Mouse (Mus musculus): ENCODE measurements around the gene Naa30.

Gene Naa30

GRCm38 (mm10) chr14:49226471-49226870 is 54.4 kb downstream of the Naa30 start:
- DNase-seq (ENCODE audit: low spot score in 2 of 2), result no peak

DNA sequence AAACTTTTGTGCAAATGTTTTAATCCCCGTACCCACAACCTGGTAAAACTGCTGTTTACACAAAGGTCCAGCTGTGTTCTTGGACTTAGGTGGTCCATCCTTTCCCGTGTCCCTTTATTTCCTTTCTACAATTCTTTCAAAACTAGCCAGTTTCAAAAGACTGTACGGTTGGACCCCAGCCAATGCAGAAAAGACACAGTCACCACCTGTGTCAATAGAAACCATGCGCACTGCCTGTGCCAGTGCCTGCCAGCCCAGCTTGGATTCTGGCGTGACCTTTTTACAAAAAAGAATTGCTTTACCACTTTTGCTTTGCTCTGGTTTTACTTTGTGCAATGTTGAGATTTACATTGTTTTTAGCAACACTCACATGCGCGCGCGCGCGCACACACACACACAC is 55.0 kb downstream of the Naa30 start:
- DNase-seq (ENCODE audit: low spot score in 2 of 2), result no peak

DNA sequence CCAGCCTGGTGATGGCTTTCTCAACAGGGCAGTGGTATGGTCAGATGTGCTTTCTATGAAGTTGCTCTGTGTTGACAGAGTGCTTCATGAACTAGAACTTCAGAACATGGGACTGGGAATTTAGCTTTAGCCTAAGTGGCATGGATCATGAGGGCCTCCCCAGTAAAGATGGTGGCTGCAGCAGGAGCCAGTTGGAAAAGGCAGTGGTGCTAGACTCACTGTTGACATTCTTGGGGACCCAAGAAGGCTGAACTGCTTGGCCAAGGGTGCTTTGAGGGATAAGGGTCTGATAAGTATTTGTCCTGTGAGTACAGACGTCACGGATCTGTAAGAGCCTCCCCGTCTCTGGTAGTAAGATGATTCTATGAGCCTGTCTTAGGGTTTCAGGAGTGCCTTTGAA is 59.8 kb downstream of the Naa30 start:
- DNase-seq (ENCODE audit: low spot score in 2 of 2), result no peak

DNA sequence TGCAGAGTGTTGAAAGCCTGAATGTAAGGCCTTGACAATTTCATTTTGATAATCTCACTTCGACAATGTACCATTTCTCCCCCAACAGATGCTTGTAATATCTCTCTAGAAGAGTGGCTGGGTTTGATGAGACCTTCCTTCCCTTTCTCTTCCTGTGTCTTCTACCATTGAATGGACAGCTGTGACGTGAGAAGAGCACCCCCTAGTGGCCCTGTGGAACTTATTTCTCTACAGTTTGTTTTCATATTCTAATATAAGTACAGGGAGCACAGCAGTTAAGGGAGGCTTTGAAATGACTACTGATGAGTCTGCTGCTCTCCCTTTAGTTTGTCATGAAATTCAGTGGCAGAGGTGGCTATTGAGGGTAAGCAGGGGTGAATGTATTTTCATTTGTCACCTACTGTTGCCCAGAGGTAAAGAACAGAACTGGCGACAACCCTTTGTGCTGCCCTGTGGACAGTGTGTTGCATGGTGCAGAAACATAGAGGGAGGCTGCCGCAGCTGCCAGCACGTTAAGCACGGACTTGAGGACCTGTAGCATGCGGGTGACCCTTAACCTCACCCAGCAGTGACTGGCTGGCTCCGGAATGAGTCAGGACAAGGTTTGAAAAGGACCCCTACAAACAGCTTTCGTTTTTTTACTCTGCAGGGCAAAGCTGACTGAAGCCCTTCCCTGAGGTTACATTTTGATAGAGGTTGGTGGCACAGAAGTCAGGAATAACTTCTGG is 62.9 kb downstream of the Naa30 start:
- DNase-seq (ENCODE audit: low spot score in 2 of 2), result no peak

- peak; percentile 29 to 53 for DNase-seq (ENCODE audit: low spot score in 2 of 2)
Observed at GRCm38 (mm10) chr14:49238206-49238605, 66.2 kb downstream of the Naa30 start.
